Mouse (Mus musculus) cerebellum, adult 8-10 months (tissue): Measurements from ENCODE around the gene Dpp9.
A peak's percentile ranks its signal among the peaks of the same experiment; 100 is the strongest.

ENCODE experiments used
- DNase-seq: peaks from one replicate; pipeline ENCODE4 v3.0.0; 2022

The Dpp9 gene

GRCm38 (mm10) chr17:56175416-56175815 is 43.3 kb downstream of the Dpp9 start:
- DNase-seq: no peak

GRCm38 (mm10) chr17:56173401-56174046 is 45.2 kb downstream of the Dpp9 start:
- no peak for DNase-seq

GRCm38 (mm10) chr17:56171881-56172280 is 46.8 kb downstream of the Dpp9 start:
- no peak for DNase-seq

GRCm38 (mm10) chr17:56171456-56171855 is 47.2 kb downstream of the Dpp9 start:
- DNase-seq: no peak

GRCm38 (mm10) chr17:56170636-56171035 is 48.1 kb downstream of the Dpp9 start:
- no peak for DNase-seq

- no peak for DNase-seq
Observed at GRCm38 (mm10) chr17:56169830-56170229, 48.9 kb downstream of the Dpp9 start.

GRCm38 (mm10) chr17:56165671-56166070 is 53.0 kb downstream of the Dpp9 start:
- DNase-seq: no peak

GRCm38 (mm10) chr17:56164510-56164909 is 54.2 kb downstream of the Dpp9 start:
- DNase-seq: no peak

- no peak for DNase-seq
Observed at GRCm38 (mm10) chr17:56163523-56164102, 55.1 kb downstream of the Dpp9 start.

GRCm38 (mm10) chr17:56162231-56162774 is 56.4 kb downstream of the Dpp9 start, which contains the start of gene Tnfaip8l1:
Gene Tnfaip8l1 (plus strand): TSS chr17:56162477.
- DNase-seq: peak; percentile 88

GRCm38 (mm10) chr17:56159729-56160128 is 59.0 kb downstream of the Dpp9 start:
- DNase-seq: peak; percentile 56

- no peak for DNase-seq
Observed at GRCm38 (mm10) chr17:56153643-56154042, 65.1 kb downstream of the Dpp9 start.

- DNase-seq: no peak
Observed at GRCm38 (mm10) chr17:56149897-56150296, 68.8 kb downstream of the Dpp9 start.

- DNase-seq: no peak
Observed at GRCm38 (mm10) chr17:56148790-56149618, 69.7 kb downstream of the Dpp9 start.

- no peak for DNase-seq
Observed at GRCm38 (mm10) chr17:56148280-56148679, 70.4 kb downstream of the Dpp9 start.

GRCm38 (mm10) chr17:56147420-56147819 is 71.3 kb downstream of the Dpp9 start:
- DNase-seq: no peak

GRCm38 (mm10) chr17:56146131-56146530 is 72.6 kb downstream of the Dpp9 start:
- no peak for DNase-seq

GRCm38 (mm10) chr17:56144546-56144945 is 74.2 kb downstream of the Dpp9 start:
- DNase-seq: no peak

- DNase-seq: peak; percentile 67
Observed at GRCm38 (mm10) chr17:56141702-56142605, 76.8 kb downstream of the Dpp9 start.

GRCm38 (mm10) chr17:56139858-56140595 is 78.7 kb downstream of the Dpp9 start, which contains the start of gene Sema6b:
Gene Sema6b (minus strand): TSS chr17:56140343.
- peak; percentile 81 for DNase-seq

- DNase-seq: no peak
Observed at GRCm38 (mm10) chr17:56139355-56139754, 79.3 kb downstream of the Dpp9 start.
